Mouse (Mus musculus): ENCODE data around the gene Tmem203.
"Not testable (repeated sequence)": the region's sequence is repeated elsewhere in the genome, so short reads cannot be mapped to it uniquely, and the experiment has no call there.

Gene Tmem203

DNA sequence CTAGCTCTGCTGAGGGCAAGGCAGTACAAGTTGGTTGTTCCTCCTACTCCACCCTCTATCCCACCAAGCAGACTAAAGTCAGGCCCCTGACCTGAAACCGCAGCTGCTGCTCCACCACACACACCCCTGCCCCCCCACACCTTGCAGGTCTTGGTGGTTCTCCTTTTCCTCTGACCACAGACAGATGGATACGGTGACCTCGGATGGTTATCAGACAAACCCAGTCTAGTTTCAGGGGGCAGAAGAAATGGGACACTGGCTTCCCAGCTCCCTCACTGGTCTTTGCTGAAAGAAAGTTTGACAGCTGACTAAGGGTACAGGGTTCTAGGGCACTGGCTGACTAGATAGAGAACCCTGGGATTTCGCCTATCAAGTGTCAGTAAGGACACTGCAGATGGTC is 21.8 kb upstream of the Tmem203 start:
- no peak for DNase-seq (ENCODE audit: low read depth, low spot score)

DNA sequence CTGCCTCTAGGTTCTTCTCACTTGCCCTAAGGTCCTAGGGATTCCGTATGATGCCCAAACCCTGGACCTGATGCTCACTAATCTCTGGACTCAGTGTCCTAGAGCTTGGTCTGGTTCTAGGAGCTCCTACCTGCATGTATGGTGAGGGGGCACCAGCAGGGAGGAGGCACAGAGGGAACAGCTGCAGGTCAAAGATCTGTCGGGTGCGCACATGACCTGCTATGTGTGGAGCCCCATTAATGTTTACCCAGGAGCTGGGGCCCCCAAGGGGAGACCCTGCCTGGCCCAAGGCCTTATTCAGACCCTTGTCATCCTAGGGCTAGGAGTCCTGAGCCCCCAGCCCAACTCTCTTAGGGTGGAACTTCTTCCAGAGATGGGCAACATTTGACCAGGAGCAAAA is 21.2 kb upstream of the Tmem203 start, which contains the start of gene Slc34a3:
TSS of gene Slc34a3 (minus strand) at position 315 of the 400 bp plus-strand sequence.
- DNase-seq (ENCODE audit: low read depth, low spot score) = no peak

DNA sequence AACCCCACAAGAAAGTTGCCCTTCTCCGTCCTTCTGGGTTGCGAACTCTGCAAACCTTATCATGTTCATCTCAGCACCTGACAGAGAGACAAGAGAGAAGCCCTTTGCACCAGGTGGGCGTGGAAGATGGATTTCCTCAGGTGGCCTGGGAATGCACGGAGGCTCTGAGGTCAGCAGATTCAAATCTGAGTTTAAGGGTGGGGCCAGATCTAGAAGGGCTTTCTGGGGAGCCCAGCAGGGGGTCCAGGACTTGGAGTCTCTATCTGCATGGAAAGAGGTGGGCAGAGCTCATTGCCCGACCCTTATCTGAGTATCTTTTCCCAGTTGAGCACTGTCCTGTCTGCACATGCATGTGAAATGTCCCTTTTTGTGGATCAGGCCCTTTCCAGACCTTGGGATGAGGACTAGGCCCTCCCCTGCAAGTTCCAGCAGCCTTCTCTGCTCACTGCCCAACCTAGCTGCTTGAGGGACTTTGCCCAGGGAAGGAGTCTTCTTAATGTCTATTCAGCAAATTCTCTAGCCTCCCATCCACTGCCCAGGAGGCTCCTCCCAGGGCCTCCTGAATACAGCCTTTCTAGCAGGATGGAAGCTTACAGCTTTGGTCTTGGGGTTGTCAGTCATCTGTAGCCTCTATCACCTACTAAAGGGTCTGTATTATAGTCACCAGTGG is 20.6 kb upstream of the Tmem203 start:
- DNase-seq (ENCODE audit: low read depth, low spot score) = no peak

DNA sequence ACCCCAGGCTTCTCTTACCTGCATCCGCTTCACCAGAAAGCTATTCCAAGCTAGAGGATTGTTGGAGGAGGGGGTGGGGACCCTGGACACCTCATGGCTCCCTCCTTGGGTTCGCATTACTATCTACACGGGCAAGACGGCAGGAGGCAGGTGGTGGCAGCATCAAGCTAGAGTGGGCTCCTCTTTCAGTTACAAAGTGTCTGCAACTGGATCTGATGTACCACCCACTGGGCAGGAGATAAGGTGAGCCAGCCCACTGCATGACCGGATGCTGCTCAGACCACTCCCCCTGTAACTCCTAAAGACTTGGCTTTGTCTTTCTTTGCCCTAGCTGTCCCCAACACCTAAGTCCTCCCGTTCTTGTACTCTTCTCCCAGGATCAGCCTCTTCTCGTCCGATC is 18.6 kb upstream of the Tmem203 start, which contains the start of gene Rnf224:
TSS of gene Rnf224 (minus strand) at position 174 of the 400 bp plus-strand sequence.
- no peak for DNase-seq (ENCODE audit: low read depth, low spot score)

DNA sequence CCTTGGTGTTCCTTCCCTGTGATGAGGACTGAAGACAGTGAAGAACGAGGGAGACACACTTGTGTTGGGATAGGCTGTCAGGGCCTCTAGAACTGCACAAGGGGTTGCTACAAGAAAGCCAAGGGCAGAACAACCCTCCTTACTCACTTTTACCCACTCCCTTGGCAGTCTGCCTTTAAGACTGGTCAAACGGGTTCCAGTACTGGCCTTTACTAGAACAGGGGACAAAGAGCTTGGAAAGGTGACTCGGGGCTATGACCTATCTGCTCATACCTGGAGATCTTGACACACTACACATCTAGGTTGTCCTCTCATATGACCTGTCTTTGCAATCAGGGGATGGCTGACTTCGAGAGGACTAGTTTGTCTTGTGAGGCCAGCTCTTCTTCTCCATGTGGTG is 17.7 kb upstream of the Tmem203 start:
- no peak for DNase-seq (ENCODE audit: low read depth, low spot score)

DNA sequence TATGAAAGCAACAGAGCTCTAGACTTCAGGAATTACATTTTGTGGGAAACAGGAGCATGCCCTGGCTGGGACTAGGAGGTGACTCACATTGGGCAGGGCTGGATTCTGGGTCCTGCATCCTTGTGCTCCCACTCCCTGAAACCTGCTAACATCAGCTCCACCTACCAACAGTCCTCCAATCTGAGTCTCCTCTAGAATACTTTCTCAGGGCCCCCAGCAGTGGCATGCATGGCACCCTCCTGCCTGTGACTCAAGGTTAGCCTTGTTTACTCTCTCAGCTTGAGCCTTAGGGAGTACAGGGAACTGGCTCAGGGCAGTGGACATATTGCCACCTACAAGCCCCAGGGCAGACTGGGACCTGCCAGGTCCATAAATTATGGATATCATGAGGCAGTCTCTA is 17.1 kb upstream of the Tmem203 start:
- DNase-seq (ENCODE audit: low read depth, low spot score) = no peak

DNA sequence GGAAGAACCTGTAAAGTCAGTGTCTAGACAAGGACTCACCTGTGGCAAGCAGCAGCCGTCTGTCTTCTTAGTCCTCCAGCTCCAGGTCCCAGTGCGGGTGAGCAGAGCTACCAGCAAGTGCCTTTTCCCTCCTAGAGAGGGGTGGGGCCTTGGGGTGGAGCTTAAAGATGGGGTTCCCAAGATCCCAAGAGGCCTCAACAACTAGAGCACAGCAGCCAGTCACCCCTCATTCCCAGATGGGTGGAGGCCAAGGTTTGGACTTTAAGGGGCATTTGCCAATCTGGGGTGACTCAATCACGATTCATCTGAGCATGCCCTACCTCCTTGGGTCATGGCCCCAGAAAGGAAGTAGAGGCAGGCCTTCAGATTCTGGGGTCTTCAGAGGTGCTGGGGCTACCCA is 15.5 kb upstream of the Tmem203 start:
- DNase-seq (ENCODE audit: low read depth, low spot score) = no peak

DNA sequence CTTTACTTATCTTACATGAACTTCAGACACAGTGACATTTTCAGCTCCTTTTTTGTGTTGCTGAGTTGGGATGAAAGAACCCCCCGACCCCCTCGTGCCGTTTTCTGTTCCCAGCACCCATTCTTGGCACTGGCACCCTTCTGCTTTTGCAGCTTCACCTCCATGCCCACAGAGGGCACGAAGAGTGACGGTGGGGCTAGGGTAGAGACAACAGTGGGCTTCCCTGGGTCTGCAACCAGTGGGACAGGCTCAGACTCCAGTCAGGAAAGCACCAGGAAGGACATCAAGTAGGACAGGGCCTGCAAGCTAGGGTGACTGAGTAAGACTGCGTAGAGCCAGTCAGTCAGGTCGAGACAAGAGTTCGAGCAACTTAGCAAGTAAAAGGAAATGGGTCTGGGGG is 14.9 kb upstream of the Tmem203 start:
- no peak for DNase-seq (ENCODE audit: low read depth, low spot score)

DNA sequence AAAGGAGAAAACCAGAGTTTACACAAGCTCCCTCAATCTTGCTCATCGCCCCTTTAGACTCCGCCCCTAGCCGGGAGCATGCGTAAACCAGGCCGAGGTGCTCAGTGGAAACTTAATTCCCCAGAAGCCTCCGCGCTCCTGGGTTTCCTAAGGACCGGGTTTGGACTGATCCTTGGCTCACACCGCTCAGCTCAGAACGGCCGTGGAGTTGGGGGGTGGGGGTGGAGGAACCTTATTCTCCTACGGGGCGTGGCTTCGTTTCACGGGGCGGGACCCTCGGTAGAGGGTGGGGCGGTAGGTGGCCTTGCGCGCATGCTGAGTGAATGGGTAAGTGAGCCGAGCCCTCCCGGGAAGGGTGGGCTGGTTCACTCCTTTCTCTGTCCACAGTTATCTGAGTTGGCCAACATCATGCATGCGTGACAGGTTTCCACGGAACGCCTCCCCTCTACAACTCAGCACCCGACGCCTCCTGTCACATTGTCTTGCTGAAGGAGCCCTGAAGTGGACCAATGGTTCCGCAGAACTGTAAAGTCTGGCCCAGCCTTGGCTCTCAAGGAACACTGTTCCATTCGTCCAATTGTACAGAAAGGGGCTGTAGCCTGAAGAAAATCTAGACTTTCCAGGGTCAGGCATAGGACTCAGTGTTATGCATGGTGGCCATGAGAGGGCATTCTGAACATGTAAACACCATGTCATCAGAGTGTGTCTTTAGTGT is 14.4 kb upstream of the Tmem203 start:
- peak; percentile 59 for DNase-seq (ENCODE audit: low read depth, low spot score)

DNA sequence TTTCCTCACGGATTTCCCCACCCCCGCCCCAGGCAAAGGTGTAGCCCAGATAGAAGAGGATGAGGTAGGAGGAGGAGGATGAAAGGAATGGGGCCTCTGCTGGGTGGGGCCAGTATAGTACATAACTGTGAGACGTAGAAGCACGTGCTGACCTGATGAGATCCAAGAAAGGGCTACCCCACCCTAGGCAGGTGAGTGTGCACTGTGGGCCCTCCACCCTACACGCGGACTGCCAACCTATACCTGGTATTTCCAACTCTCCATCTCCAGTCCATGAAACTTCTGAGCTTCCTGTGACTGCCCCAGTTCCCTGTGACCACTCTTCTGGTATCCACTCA is 13.8 kb upstream of the Tmem203 start:
- DNase-seq (ENCODE audit: low read depth, low spot score) = no peak

DNA sequence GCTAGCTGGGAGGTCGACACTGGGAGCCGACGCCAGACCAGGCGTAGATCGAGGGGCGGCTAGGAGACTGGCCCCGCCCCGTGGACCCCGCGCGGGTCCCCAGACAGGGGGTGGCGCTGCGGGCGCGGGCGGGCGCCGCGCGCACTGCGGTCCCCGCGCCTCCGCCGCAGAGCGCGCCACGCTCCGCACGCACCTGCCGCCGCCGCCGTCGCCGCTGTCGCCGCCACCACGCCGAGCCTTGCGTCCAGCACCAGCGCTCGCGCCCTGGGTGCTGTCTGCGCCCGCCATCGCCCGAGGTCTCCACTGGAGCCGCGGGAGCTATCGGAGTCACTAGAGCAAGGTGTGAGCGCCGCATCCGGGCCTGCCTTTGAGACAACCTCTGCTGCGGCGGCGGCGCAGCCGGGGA is 13.1 kb upstream of the Tmem203 start, which contains the start of the genes Rnf208 and Cysrt1:
TSS of gene Rnf208 (plus strand) at position 155 of the 406 bp plus-strand sequence.
TSS of gene Cysrt1 (minus strand) at position 352 of the 406 bp plus-strand sequence.
- DNase-seq (ENCODE audit: low read depth, low spot score) = no peak

DNA sequence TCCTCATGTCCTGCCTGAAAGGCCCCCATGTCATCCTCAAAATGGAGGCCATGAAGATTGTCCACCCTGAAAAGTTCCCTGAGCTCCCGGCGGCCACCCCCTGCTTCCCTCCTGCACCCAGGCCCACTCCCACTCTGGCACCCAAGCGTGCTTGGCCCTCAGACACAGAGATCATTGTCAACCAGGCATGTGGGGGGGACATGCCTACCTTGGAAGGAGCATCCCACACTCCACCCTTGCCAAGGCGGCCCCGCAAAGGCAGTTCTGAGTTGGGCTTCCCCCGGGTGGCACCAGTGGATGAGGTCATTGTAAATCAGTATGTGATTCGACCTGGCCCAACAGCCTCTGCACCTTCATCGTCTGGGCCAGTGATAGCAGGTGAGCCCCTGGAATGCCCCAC is 11.9 kb upstream of the Tmem203 start:
- DNase-seq (ENCODE audit: low read depth, low spot score) = no peak

DNA sequence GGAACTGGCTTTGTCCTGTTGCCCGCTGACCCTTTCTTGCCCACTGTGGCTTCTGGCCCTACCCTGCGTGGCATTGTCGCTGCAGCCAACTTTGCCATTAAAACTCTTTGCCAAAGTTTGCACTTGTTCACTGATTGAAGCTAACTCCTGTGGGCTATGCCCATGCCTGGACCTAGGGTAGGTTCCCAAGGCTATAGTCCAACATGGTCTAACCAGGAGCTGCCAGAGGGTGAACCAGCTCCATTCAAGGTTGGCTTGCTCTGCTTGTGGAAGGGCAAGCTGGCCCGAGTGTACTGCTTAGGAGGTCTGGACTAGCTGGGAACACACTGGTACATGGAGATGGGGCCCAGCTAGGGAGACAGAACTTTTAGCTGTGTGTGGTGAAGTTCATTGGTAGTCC is 11.1 kb upstream of the Tmem203 start:
- no peak for DNase-seq (ENCODE audit: low read depth, low spot score)

DNA sequence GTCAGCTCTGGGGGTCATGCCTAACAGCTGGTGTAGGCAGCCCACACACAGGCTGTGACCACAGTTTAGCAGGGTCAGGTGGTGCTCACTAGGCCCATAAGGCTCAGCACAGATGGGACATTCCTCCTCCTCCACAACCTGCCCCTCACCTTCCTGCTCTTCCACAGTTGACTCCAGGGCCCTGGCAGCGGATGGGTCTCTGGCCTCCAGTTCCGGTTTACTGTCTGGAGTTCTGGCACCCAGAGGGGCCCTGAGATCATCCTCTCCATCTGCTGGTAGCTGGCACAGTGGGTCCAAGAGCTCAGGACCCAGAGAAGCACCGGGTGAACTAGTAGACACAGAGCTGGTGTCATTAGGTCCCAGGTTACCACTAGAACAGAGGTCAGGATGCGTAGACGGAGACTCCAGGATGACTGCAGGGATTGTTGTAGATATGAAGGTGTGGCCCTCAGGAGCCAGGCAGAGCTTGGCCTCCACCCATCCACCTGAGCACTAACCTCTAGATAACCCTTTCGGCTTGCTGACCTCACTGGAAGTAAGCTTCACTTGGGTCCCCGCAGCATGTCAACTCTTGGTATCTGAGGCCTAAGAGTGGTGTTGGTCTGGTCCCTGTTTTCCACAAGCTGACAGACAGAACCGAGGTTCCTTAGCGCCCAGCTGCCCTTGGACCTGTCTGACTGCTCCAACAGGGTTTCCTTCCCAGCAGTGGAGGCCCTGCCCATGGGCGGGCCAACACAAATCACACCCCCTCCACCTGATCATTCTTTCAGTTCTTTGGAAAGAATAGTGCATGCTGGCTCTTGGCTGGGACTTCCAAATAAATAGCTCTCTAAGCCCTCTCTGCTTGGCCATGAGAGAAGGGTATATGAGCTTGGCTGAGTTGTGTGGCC is 8.8 kb upstream of the Tmem203 start, which contains the start of gene AL732309.1:
TSS of gene AL732309.1 (minus strand) at position 681 of the 890 bp plus-strand sequence.
- DNase-seq (ENCODE audit: low read depth, low spot score) = no peak

DNA sequence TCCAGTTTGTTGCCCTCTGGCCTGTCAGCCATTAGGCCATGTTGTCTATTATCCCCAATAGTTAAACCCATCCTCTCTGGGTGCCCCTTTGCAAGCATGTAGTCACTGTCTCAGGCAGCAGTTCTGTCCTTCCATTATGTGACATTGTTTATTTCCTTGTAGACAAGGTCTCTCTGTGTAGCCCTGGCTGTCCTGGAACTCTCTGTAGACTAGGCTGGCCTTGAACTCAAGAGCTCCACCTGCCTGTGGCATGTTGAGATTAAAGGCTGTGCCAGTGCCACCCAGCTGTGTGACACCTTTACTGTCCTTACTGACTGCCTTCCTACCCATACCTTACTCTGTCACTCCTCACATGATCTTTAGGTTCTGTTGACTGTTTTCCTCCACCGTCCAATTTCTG is 2.9 kb upstream of the Tmem203 start:
- DNase-seq (ENCODE audit: low read depth, low spot score) = no peak

DNA sequence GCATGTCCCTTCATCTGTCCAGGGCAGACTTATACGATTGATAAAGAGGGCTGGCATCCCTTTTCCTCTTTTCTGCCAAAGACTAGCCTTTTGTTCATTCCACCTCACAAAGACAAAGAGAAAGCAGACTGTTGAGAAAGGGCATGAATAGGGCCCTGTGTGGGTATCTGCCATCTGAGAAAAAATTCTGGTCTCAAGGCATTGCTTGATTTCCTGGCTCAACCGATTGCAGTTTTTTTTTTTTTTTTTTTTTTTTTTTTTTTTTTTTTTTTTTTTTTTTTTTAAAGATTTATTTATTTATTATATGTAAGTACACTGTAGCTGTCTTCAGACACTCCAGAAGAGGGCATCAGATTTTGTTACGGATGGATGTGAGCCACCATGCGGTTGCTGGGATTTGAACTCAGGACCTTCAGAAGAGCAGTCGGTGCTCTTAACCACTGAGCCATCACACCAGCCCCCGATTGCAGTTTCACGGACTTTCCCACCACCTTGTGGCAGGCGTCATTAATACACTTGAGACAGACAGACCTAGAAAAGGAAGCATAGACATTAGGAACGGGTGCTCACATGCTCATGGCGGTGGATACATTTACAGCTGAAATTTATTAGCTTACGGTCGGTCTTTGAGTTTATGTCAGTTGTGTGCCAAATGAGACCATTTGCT is 1.3 kb downstream of the Tmem203 start:
- DNase-seq (ENCODE audit: low read depth, low spot score) = not testable (repeated sequence)

DNA sequence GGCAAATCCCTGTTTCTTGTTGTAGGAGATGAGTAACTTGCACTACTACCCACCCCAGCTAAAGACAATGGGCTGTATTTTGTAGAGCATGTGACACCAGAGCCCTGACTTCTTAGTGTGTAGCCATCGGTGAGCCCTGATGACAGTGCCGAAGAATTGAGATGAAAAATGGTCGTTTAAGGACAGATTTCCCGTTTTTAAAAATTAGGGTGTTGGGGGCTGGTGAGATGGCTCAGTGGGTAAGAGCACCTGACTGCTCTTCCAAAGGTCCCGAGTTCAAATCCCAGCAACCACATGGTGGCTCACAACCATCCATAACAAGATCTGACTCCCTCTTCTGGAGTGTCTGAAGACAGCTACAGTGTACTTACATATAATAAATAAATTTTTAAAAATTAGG is 2.0 kb downstream of the Tmem203 start:
- not testable (repeated sequence) for DNase-seq (ENCODE audit: low read depth, low spot score)

DNA sequence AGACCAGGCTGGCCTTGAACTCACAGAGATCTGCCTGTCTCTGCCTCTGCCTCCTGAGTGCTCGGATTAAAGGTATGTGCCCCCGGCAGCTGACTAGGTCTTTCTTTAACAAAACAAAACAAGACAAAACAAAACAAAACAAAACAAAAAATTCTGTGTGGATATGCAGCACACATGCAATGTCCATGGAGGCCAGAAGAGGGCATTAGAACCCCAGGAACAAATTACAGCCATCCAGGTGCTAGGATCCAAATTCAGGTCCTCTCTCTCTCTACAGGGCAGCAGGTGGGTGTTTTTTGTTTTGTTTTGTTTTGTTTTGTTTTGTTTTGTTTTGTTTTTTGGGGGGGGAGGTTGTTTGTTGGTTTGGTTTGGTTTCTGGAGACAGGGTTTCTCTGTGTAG is 3.6 kb downstream of the Tmem203 start:
- DNase-seq (ENCODE audit: low read depth, low spot score) = no peak

DNA sequence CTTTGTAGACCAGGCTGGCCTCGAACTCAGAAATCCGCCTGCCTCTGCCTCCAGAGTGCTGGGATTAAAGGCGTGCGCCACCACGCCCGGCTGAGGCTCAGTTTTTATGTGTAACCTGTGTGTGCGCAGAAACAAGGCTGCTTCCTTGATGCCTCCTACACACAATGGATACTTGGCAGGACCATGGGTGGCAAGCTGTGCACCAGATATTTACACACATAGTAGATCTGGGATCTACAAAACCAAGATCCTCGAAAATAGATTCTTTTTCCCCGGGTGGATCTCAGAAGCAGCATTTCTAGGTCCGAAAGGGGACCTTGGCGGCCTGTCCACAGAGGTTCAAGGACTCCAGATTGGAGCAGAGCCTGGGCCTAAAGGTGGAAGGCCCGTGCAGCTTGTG is 6.6 kb downstream of the Tmem203 start:
- DNase-seq (ENCODE audit: low read depth, low spot score) = no peak

DNA sequence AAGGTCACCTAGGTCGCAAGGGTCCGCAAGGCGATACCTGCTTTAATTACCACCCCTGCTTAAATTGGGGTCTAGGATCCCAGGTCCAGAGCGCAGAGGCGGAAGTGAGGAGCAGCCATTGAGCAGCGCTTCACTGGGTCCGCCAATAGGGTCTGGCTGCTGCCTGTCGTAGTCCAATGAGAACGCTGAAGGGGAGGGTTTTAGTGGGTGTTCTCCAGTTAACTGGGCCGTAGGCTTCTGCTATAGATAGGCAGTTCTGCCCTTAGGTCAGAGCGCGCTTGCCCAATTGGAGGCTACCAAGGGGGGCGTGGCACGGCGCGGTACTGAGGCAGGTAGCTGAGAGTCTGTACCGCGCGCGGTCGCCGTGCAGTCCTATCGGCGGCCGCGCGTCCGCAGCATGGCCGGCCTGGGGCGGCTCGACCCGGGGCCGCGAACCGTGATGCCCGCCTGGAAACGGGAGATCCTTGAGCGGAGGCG is 7.1 kb downstream of the Tmem203 start, which contains the start of gene Tprn:
TSS of gene Tprn (plus strand) at position 328 of the 477 bp plus-strand sequence.
- DNase-seq (ENCODE audit: low read depth, low spot score) = peak; percentile 89
